Mouse (Mus musculus) liver, embryonic 15.5 days (tissue): ENCODE results near the gene Mastl. TPM values are rescaled to one million over a fixed set of nuclear protein-coding genes. Genes with fewer than 3 reads are reported as not detected.
A peak's percentile ranks its signal among the peaks of the same experiment; 100 is the strongest.

ENCODE experiments used
- ATAC-seq: fragments of 200-750 bp; cut with Nextera tagmentation; 2 replicates; pipeline ENCODE4 v1.8.0; 2017; ENCODE audit warnings: moderate number of reproducible peaks, mild to moderate bottlenecking, moderate library complexity; ENCODE audit not compliant: insufficient read depth
- H3K27ac ChIP-seq: fragments of 300-500 bp; sonication (generic); replicated peaks from 2 replicates; pipeline ENCODE4 v1.5.1; 2015; ENCODE audit warnings: mild to moderate bottlenecking, inconsistent platforms
- H3K27me3 ChIP-seq: fragments of 300-500 bp; sonication (generic); 2 replicates; pipeline ENCODE4 v1.6.1; 2015; ENCODE audit warnings: mild to moderate bottlenecking, inconsistent platforms
- H3K36me3 ChIP-seq: fragments of 300-500 bp; sonication (generic); replicated peaks from 2 replicates; pipeline ENCODE4 v1.6.1; 2015; ENCODE audit warnings: moderate library complexity, mild to moderate bottlenecking, inconsistent platforms
- H3K4me1 ChIP-seq: fragments of 300-500 bp; sonication (generic); replicated peaks from 2 replicates; pipeline ENCODE4 v1.6.1; 2015; ENCODE audit warnings: inconsistent platforms
- H3K4me2 ChIP-seq: fragments of 300-500 bp; sonication (generic); 2 replicates; pipeline ENCODE4 v1.6.1; 2015; ENCODE audit warnings: moderate library complexity, mild to moderate bottlenecking, inconsistent platforms
- H3K4me3 ChIP-seq: fragments of 300-500 bp; sonication (generic); replicated peaks from 2 replicates; pipeline ENCODE4 v1.5.1; 2015; ENCODE audit warnings: mild to moderate bottlenecking, inconsistent platforms
- H3K9ac ChIP-seq: fragments of 300-500 bp; sonication (generic); 2 replicates; pipeline ENCODE4 v1.6.1; 2015; ENCODE audit warnings: moderate library complexity, mild to moderate bottlenecking, inconsistent platforms
- H3K9me3 ChIP-seq: fragments of 300-500 bp; sonication (generic); replicated peaks from 2 replicates; pipeline ENCODE4 v1.6.1; 2016; ENCODE audit warnings: inconsistent platforms
- WGBS: fragments of 180-500 bp; shearing (Covaris S2); methylation state at CpG from one replicate; pipeline ENCODE4 v1.1.7; 2015; ENCODE audit warnings: mixed read lengths; ENCODE audit not compliant: insufficient replicate concordance; 5-methylcytosine and 5-hydroxymethylcytosine counted together
- polyA plus RNA-seq: library from polyadenylated mRNA; unstranded; fragments of >200 nt; fragmentation: Nextera tagmentation; extraction: Ambion mirVana; gene quantifications from 2 replicates; pipeline ENCODE4 v1.2.1, GENCODE M21; 2015

Gene Mastl
- 5.7 and 6.2 TPM in 2 replicates for polyA plus RNA-seq

GRCm38 (mm10) chr2:23155777-23156607 is at the start of gene Mastl, which contains the start of gene Yme1l1:
Gene Mastl (minus strand): TSS chr2:23156024.
Gene Yme1l1 (plus strand): TSS chr2:23156369.
- WGBS: under 1% methylated on average over 61 of the region's 61 CpGs
- peaks cover 30% of the 10 kb centered on the region for H3K4me1 ChIP-seq
- H3K27me3 ChIP-seq: no peaks in the 10 kb centered on the region
- H3K36me3 ChIP-seq: peaks cover 2% of the 10 kb centered on the region; the same call in 1 of the 2 replicates
- no peaks in the 10 kb centered on the region for H3K9me3 ChIP-seq
- peak within 1 kb of the TSS; percentile 100 for H3K27ac ChIP-seq
- peak within 1 kb of the TSS; percentile 77 for H3K4me3 ChIP-seq
- peak within 1 kb of the TSS; percentile 87 for H3K4me2 ChIP-seq
- ATAC-seq: peak; percentile 99
- H3K9ac ChIP-seq: peak within 1 kb of the TSS; percentile 74

GRCm38 (mm10) chr2:23202900-23203670 is 47.3 kb upstream of the Mastl start:
- H3K4me1 ChIP-seq: no peaks in the 10 kb centered on the region
- H3K9me3 ChIP-seq: no peaks in the 10 kb centered on the region
- no peak overlapping the region for H3K27ac ChIP-seq
- WGBS: 47% methylated on average over 15 of the region's 15 CpGs
- H3K4me3 ChIP-seq: no peak overlapping the region
- H3K4me2 ChIP-seq: no peak overlapping the region
- no peak overlapping the region for H3K9ac ChIP-seq
- peaks cover 19% of the 10 kb centered on the region for H3K36me3 ChIP-seq
- no peaks in the 10 kb centered on the region; the same call in 1 of the 2 replicates for H3K27me3 ChIP-seq
- no peak for ATAC-seq

GRCm38 (mm10) chr2:23201034-23201433 is 45.2 kb upstream of the Mastl start:
- Histone ChIP-seq H3K9me3 (no peaks in the 10 kb centered on the region), H3K27me3 (no peaks in the 10 kb centered on the region; the same call in 1 of the 2 replicates), H3K27ac (no peak overlapping the region), H3K4me1 (no peaks in the 10 kb centered on the region), H3K9ac (no peak overlapping the region), H3K4me3 (no peak overlapping the region), H3K4me2 (no peak overlapping the region), H3K36me3 (peaks cover 26% of the 10 kb centered on the region)
- WGBS: 56% methylated on average over 1 of the region's 1 CpGs
- ATAC-seq: no peak

GRCm38 (mm10) chr2:23194366-23194765 is 38.5 kb upstream of the Mastl start:
- no peak overlapping the region for H3K4me2 ChIP-seq
- H3K36me3 ChIP-seq: peaks cover 66% of the 10 kb centered on the region
- no peaks in the 10 kb centered on the region for H3K9me3 ChIP-seq
- no peaks in the 10 kb centered on the region for H3K27me3 ChIP-seq
- no peak overlapping the region for H3K4me3 ChIP-seq
- no peak overlapping the region for H3K27ac ChIP-seq
- no peaks in the 10 kb centered on the region for H3K4me1 ChIP-seq
- ATAC-seq: no peak
- 68% methylated on average over 1 of the region's 1 CpGs for WGBS
- H3K9ac ChIP-seq: no peak overlapping the region

- no peak overlapping the region for H3K4me2 ChIP-seq
- H3K36me3 ChIP-seq: peaks cover 75% of the 10 kb centered on the region
- no peaks in the 10 kb centered on the region for H3K4me1 ChIP-seq
- H3K27ac ChIP-seq: no peak overlapping the region
- no peak overlapping the region for H3K4me3 ChIP-seq
- no peaks in the 10 kb centered on the region for H3K27me3 ChIP-seq
- no peaks in the 10 kb centered on the region for H3K9me3 ChIP-seq
- no peak overlapping the region for H3K9ac ChIP-seq
- 79% methylated on average over 3 of the region's 3 CpGs for WGBS
- no peak for ATAC-seq
Observed at GRCm38 (mm10) chr2:23172305-23172704, 16.5 kb upstream of the Mastl start.

GRCm38 (mm10) chr2:23156608-23157081 is 821 bp upstream of the Mastl start:
- Histone ChIP-seq H3K27ac (peak overlapping the region; percentile 100), H3K4me3 (peak overlapping the region; percentile 77), H3K4me2 (peak overlapping the region; percentile 87), H3K27me3 (no peaks in the 10 kb centered on the region), H3K9me3 (no peaks in the 10 kb centered on the region), H3K4me1 (peaks cover 30% of the 10 kb centered on the region), H3K36me3 (peaks cover 8% of the 10 kb centered on the region; the same call in 1 of the 2 replicates), H3K9ac (peak overlapping the region; percentile 74)
- ATAC-seq: no peak
- WGBS: under 1% methylated on average over 17 of the region's 17 CpGs

GRCm38 (mm10) chr2:23155199-23155621 is 614 bp downstream of the Mastl start:
- H3K9ac ChIP-seq: peak overlapping the region; percentile 74
- H3K4me1 ChIP-seq: peaks cover 30% of the 10 kb centered on the region
- H3K27ac ChIP-seq: peak overlapping the region; percentile 100
- H3K36me3 ChIP-seq: peaks cover 5% of the 10 kb centered on the region; the same call in 1 of the 2 replicates
- 2% methylated on average over 5 of the region's 5 CpGs for WGBS
- no peaks in the 10 kb centered on the region for H3K9me3 ChIP-seq
- no peaks in the 10 kb centered on the region for H3K27me3 ChIP-seq
- H3K4me2 ChIP-seq: peak overlapping the region; percentile 87
- H3K4me3 ChIP-seq: peak overlapping the region; percentile 77
- ATAC-seq: peak; percentile 27

- no peak overlapping the region for H3K27ac ChIP-seq
- H3K4me1 ChIP-seq: no peaks in the 10 kb centered on the region
- no peaks in the 10 kb centered on the region for H3K27me3 ChIP-seq
- no peaks in the 10 kb centered on the region for H3K9me3 ChIP-seq
- no peak for ATAC-seq
- no peak overlapping the region for H3K4me2 ChIP-seq
- peaks cover 33% of the 10 kb centered on the region for H3K36me3 ChIP-seq
- H3K4me3 ChIP-seq: no peak overlapping the region
- no peak overlapping the region for H3K9ac ChIP-seq
Observed at GRCm38 (mm10) chr2:23119573-23119972, 36.3 kb downstream of the Mastl start.

GRCm38 (mm10) chr2:23102266-23102665 is 53.6 kb downstream of the Mastl start:
- Histone ChIP-seq H3K4me1 (no peaks in the 10 kb centered on the region), H3K36me3 (peaks cover 9% of the 10 kb centered on the region; the same call in 1 of the 2 replicates), H3K4me3 (no peak overlapping the region), H3K27me3 (no peaks in the 10 kb centered on the region), H3K9me3 (no peaks in the 10 kb centered on the region), H3K4me2 (no peak overlapping the region), H3K9ac (no peak overlapping the region), H3K27ac (no peak overlapping the region)
- no peak for ATAC-seq

GRCm38 (mm10) chr2:23097028-23097427 is 58.8 kb downstream of the Mastl start:
- no peaks in the 10 kb centered on the region for H3K4me1 ChIP-seq
- H3K4me3 ChIP-seq: no peak overlapping the region
- no peak overlapping the region for H3K9ac ChIP-seq
- no peak for ATAC-seq
- no peaks in the 10 kb centered on the region for H3K9me3 ChIP-seq
- peaks cover 28% of the 10 kb centered on the region for H3K36me3 ChIP-seq
- H3K27ac ChIP-seq: no peak overlapping the region
- no peak overlapping the region for H3K4me2 ChIP-seq
- H3K27me3 ChIP-seq: no peaks in the 10 kb centered on the region

- Histone ChIP-seq H3K4me1 (no peaks in the 10 kb centered on the region), H3K9me3 (no peaks in the 10 kb centered on the region), H3K36me3 (peaks cover 45% of the 10 kb centered on the region), H3K27me3 (no peaks in the 10 kb centered on the region), H3K27ac (no peak overlapping the region), H3K9ac (no peak overlapping the region), H3K4me2 (no peak overlapping the region), H3K4me3 (no peak overlapping the region)
- WGBS: 37% methylated on average over 5 of the region's 5 CpGs
- ATAC-seq: no peak
Observed at GRCm38 (mm10) chr2:23092216-23092615, 63.6 kb downstream of the Mastl start.
